Mouse (Mus musculus): ENCODE results near the gene Senp3.
A peak's percentile ranks its signal among the peaks of the same experiment; 100 is the strongest.

The Senp3 gene

DNA sequence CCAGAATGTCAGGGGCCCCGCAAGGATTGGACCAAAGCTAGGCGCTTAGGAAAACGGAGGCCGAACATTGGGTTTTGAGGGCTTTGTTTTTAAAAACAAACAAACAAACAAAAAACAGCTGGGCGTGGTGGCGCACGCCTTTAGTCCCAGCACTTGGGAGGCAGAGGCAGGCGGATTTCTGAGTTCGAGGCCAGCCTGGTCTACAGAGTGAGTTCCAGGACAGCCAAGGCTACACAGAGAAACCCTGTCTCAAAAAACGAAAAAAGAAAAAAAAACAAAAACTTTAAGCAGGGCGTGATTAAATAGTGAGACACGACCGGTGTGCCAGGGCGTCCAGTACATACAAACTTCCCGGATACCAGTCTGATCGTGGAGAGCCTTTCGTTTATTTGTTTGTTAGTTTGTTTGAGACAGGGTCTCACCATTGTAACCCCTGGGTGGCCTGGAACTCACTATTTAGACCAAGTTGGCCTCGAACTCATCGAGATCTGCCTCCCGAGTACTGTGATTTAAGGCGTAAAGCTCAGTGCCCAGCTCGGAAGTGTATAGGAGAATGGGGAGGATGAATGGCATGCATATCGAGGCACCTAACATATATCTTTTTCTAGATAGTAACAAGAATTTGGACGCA, 440 bp upstream of the Senp3 start:
- no peak for DNase-seq (ENCODE audit: low spot score in 2 of 2)

DNA sequence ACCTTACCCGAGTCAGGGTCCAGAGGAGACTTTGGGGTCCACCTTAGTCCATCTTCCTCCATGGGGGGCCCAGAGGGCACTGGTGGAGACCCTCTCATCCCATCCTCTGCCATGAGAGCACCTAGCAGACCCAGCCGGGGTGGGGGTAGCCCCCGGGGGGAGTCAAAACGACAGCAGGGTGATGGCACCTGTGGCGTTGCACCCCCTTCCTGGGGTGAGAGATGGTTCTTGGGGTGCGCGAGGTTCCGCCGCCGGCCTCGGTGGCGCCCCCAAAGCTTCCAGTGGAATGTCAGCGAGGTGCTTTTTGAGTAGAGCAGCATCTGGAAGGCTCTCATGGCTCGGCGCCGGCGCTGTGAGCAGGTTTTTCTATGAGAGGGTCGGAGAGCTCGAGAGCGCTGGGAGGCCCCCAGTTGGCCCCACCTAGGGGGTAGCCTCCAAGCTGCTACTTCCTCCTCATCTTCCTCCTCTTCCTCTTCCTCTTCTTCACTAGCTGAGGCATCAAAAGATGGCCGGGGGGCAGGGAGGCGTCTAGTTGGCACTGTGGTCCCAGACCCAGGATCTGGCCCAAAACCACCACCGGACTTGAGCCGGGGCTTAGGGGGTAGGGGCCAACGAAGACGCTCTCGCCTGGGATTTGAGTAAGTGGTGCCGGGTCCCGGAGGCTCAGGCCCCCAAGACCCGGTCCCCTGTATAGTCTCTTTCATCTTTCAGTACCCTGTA, 1.6 kb downstream of the Senp3 start:
- DNase-seq (ENCODE audit: low spot score in 2 of 2): no peak

DNA sequence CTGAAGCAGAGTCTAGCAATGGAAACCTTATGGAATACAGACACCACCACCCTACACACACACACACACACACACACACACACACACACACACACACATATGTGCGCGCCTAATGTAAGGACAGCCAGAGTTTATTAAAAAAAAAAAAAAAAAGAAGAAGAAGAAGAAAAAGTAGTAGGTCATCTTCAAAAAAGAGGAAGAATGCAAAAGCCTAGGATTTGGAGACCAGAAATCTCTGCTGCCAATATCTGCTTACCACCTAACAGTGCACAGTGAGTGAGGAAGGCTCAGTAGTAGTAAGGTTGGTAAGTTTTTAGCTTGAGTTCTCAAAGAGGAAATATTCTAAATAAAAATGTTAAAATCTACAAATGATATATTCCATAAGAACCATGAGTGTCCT, 2.7 kb downstream of the Senp3 start:
- no peak for DNase-seq (ENCODE audit: low spot score in 2 of 2)

DNA sequence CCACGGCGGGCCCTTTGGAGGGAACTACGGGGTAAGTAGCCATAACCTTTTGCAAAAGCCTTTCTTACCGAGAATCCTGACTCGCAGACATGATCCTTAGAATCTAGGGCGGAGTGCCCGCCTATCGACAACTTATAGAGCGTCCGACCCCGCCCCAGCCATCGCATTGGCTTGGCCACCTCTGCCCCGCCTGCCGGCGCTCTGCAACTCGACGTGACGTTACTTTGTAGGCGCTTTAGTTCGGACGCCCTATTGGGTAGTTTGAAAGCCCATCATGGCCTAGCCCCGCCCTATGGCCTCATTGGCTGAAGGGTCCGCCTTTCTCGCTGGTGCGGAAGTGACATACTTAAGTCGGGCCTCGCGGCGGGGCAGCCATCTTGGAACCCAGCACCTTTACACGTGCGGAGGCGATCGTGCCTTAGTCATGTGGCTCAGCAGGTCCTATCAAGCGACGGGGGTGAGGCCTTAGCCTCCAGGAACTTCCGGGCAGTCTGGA, 9.6 kb downstream of the Senp3 start, which contains the start of gene Eif4a1:
Eif4a1 (minus strand) TSS at position 213 of the 496 bp plus-strand sequence.
- peak; percentile 100 for DNase-seq (ENCODE audit: low spot score in 2 of 2)

DNA sequence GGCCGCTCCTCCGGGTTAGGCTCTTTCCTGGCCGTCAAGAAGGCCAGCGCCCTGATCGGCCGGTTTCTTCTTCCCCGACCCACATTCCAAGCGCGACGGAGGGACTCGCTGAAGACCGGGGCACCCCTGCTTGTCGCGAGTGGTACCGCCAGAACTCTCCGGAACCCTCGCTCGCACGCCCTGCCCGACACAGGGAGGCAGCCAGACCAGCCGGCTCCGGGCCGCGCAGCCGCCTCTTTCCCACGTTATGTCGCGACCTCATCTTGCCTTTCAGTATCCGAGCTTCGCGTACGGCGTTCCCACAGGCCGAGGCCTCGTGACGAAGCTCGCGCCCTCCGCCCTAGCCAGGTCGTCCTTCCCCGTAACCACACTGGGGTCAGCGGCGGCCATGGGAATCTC, 10.2 kb downstream of the Senp3 start:
- DNase-seq (ENCODE audit: low spot score in 2 of 2): peak; percentile 55 to 61

DNA sequence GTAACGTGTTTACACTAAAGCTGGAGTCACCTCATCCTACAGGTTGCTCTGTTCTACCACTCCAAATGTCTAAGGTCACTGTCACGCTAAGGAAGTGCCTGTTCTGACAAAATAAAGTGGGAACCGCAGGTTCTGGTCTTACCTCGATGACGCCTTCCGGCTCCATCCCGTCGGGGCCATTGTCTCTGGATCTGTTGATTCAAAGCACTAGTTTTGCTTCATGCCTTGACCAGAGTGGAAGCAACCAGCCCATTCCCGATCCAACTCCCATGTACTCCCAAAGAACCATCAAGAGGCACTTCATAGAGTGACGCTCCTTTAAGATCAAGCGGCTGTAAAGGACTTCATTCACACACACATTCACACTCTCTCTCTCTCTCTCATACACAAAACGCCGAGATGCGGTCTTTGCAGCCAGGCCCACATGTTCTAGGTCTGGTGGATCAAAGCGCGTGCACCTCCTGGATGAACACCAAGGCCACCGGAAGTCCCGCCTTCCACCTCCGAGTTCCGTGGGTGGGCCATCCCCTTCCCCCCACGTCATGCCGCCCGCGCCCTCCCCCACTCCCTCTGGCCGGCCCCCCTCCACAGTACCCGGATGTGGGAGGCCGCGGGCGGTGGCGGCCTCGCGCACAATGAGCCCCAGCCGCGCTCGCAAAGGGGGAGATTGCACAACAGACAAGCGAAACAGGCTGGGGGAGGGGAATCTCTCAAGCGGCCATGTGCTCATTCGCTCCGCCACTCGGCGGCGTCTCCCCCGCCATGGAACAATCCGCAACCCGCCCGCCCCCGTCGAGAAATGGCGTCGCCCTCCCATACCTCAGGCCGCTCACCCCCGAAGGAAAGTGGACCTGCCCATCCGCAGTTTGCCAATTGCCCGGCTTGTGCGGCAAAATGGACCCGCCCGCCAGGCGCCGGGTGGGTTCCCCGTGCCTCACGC, 10.8 kb downstream of the Senp3 start:
- DNase-seq (ENCODE audit: low spot score in 2 of 2): peak; percentile 91 to 92

DNA sequence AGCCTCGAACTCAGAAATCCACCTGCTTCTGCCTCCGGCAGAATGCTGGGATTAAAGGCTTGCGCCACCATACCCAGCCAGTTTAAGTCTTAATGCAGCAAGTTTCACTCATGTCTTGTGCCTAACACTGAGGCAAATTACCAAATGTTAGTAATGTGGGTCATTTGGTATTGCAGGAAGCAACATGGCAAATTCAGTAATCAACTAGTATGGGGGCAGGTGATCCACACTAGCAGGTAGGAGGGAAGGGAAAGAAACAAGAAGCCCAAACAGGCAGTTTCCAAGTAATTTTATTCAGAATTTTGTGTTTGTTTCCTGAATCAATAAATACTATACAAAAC, 15.2 kb downstream of the Senp3 start:
- DNase-seq (ENCODE audit: low spot score in 2 of 2): no peak

DNA sequence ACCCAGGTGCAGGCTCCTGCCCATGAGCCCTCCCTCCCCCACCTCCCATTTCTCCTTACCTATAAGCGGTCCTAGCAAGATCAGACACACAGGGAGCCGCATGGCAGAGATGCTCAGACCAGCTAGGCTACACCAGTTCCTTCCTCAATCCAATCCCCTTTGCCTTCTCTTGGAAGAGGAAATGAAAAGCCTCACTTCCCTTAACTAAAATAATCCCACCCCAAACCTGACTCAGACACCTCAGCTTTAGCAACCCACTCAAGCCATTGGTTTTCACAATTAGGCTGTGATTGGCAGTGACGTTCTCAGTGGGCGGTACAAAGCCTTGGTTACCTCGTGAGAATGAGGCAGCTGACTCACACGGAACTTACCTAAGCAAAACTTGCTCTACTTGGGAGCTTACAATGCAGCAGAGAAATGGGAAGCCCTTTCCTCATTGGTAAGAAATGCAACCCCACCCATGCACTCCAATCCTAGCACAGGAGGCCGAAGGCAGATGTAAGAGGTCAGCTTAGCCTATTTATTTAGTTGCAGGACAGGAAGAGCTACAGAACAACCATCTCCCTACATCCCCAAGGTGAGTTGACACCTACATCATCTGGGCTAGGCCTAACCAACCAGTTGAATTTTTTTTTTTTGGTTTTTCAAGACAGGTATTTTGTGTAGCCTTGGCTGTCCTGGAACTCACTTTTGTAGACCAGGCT, 15.8 kb downstream of the Senp3 start, which contains the start of gene Cd68:
Cd68 (minus strand) TSS at position 193 of the 704 bp plus-strand sequence.
- peak in 1 of 2 experiments; percentile 74 for DNase-seq (ENCODE audit: low spot score in 2 of 2)

DNA sequence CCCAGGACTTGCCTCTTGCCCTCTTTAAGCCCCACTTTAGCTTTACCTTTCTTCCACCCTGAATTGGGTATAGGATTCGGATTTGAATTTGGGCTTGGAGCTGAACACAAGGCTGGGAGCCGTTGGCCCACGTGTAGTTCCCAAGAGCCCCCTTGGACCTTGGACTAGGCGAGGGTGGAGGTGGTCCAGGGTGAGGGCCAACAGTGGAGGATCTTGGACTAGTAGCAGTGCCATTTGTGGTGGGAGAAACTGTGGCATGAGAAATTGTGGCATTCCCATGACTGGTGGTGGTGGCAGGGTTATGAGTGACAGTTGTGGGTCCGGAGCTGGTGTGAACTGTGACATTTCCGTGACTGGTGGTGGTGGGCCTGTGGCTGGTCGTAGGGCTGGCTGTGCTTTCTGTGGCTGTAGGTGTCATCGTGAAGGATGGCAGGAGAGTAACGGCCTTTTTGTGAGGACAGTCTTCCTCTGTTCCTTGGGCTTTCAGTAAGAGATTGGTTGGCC, 16.4 kb downstream of the Senp3 start:
- no peak for DNase-seq (ENCODE audit: low spot score in 2 of 2)

DNA sequence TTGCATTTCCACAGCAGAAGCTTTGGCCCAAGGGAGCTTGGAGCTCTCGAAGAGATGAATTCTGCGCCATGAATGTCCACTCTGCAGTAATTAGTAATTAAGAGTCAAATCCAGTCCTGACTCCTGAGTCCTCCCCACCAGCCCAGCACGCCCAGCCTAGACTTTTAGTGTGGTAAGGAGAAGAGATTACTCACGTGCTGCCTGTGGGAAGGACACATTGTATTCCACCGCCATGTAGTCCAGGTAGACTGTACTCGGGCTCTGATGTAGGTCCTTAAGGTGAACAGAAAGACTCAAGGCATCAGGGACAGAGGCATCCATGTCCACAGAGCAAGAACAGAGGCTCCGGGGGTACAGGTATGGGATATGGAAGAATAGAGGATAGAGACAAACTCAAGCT, 17.0 kb downstream of the Senp3 start:
- no peak for DNase-seq (ENCODE audit: low spot score in 2 of 2)

DNA sequence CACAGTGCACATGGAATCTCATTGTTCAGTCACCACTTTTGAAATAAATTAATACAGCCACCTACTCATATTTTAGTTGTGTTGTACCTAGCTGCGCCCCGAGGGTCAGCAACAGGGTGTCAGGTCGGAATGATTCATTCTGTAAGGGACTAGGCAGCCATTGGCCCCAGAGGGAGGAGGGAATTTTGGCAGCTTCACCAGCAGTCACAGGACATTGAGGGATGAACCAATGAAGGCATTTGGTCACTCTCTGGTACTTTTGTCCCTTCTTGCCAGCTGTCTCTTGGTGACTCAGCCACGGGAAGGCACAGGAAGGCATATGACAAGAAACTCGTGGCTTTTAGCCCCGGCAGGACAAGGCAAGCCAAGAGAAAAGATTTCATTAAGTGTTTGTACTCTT, 18.1 kb downstream of the Senp3 start:
- no peak for DNase-seq (ENCODE audit: low spot score in 2 of 2)

DNA sequence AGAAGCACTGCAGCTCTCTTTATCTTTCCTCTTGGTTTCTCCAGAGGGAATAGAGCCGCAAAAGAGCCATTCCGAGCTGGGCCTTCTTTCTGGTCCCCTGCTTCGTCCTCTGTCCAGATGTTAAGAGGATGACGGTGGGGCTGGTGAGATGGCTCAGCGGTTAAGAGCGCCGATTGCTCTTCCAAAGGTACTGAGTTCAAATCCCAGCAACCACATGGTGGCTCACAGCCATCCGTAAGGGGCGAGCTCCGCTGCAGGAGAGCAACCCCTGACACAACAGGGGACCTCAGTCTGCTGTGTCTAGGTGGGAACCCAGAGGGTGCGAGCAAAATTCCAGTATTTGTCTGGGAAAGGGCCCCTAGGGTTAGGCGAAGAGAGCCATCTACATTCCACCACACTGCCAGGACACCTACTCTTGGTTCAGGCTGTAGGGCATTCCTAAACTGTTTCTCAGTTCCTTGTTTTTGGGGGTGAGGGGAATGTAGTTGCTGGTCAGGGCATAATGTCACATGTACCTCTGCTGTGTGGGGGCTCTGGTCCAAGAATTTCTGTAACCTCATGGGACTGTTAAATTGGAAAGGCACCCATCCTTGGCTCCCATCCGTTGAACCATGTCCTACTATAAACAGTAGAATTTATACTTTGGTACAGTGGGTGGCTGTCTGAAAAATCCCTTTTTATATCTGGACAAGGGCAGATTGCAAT, 18.8 kb downstream of the Senp3 start:
- DNase-seq (ENCODE audit: low spot score in 2 of 2): no peak

DNA sequence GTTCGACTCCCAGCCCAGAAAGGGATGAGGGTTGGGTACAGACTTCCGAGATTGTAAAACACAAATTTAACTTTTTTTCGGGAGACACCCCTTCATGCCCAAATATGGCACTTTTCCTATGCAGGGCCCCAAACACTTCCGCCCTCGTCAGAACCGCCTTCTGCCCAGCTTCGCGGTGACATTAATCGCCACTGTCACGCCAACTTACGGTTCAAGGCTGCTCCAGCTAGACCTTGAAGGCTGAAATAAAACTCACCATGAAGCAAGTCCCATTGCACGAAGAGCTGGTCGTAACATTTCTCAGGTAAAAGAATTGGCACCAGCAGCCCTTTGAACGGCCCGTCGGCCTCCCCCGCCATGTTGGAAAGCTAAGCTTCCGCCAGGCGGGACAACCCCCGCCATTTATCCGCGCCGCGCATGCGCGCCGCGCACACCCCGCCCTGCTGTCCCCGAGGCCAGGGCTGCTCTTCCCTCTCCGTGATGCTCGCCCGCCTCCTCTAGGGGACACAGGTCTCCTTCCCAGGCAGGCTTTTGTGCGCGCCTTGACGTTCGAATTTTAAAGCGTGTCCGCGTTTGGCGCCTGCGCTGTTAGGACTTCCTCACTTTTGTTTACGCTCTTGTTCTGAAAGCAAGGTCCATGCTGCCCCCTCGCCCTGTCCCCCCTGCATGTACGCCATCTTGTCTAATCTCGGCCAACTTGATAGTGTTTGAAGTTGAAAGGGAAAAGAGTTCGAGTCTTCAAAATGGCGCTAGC, 19.5 kb downstream of the Senp3 start, which contains the start of gene Mpdu1:
Mpdu1 (minus strand) TSS at position 430 of the 754 bp plus-strand sequence.
- peak; percentile 94 for DNase-seq (ENCODE audit: low spot score in 2 of 2)

DNA sequence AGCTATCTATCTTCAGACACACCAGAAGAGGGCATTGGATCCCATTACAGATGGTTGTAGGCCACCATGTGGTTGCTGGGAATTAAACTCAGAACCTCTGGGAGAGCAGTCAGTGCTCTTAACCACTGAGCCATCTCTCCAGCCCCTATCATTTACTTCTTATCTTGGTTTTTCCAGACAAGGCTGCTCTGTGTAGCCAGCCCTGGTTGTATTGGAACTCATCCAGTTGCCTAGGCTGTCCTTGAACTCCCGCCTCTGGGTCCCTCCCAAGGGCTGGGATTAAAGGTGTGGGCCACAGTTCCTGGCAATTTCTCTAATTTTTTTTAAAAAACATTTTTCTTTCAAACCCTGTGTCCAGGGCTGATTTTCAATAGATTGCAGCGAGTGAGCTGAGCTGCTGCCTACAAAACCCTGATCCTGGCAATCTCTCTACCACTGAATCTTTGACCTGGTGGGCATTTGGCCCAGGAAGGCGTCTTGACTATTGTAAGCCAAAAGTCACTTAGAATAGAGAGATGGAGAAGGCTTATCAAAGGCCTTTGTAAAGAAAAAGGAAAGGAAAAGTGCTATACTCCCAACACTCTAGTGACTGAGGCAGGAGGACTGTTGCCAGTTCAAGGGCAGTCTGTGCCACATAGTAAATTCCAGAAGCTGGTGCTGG, 20.5 kb downstream of the Senp3 start:
- DNase-seq (ENCODE audit: low spot score in 2 of 2): no peak

DNA sequence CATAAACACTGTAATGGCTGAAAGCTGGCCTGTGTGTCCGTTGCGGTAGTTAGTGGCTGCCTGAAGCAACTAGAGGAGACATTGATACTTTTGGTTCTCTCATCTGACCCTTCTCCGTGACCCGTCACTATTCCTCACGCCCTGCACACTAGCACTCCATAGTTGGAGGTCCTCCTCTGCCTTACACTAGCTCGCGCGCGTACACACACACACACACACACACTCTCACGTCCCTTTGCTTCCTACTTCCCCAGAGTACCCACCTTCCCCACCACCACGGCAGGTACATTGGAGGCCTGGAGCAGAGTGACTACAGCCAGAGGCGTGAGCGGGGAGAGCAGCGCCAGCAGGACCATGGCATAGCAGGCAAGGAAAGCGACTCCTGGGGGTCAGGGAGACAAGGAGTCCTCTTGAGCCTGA, 24.4 kb downstream of the Senp3 start:
- no peak for DNase-seq (ENCODE audit: low spot score in 2 of 2)

DNA sequence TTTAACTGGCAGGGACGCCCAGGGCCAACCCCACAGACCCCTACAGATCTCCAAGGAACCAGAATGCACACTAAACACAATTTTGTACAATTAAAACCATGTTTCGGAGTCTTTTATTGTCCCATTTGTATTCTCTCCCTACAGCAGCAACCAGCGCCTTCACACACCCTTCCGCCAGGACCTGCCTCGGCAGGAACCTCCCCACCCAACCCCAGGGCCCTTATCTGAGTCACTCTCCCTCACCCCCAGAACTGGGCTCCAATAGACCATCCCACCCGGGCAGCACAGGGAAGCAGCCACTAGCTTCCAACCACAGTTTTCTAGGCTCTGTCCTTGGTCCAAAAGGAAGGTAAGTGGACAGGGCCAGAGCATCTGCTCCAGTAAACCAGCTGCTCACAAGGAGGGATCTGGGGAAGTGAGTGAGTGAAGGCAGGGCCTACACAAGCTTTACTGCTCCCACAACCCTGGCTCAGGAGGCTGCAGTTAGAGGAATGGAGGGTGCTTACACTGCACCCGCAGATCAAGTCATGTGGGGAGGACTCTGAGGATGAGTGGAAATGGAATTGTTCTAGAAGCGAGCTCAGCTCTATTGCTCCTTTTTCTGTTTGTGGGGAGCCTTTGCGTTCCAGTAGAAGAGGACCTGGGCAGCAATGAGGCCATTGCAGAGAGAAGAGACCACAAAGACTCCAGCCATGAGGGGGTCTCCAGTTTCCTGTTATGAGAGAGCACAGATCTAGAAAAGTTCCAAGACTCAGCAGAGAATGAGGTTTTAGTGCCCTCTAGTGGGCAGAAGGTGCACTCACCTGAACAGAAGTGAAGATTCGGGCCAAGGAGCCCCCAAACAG, 25.0 kb downstream of the Senp3 start:
- no peak for DNase-seq (ENCODE audit: low spot score in 2 of 2)

DNA sequence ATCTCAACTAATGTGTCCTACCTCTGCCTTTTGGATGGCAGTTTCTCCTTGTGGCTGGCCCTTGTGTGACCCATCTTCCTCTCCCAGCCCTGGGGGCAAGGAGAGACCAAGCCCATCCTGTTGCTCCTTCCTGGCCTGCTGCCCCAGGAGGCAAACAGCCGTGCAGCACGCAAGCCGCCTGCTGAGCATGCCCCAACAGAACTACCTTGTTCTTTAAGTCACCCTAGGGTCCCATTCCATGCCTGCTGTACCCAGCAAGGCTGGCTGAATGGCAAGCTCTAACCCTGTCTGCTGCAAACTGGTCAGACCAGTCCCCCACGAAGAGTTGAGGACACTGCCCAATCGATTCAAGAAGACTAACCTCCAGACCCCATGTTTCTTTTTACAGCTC, 25.8 kb downstream of the Senp3 start:
- DNase-seq (ENCODE audit: low spot score in 2 of 2): no peak

All from frontal cortex, postnatal 10 days (tissue).